Mouse (Mus musculus) kidney, postnatal 0 days (tissue): ENCODE data around the gene Steap1. TPM values are rescaled to one million over a fixed set of nuclear protein-coding genes. Genes with fewer than 3 reads are reported as not detected.
A peak's percentile ranks its signal among the peaks of the same experiment; 100 is the strongest.

Experiments used
- ATAC-seq: fragments of 200-750 bp; cut with Nextera tagmentation; replicated peaks from 2 replicates; pipeline ENCODE4 v1.8.0; 2017; ENCODE audit warnings: low read depth, moderate number of reproducible peaks, moderate TSS enrichment, moderate library complexity; ENCODE audit not compliant: low FRiP score
- DNase-seq: peaks from one replicate; pipeline ENCODE4 v3.0.0-alpha.2; 2016; ENCODE audit warnings: low spot score
- H3K27ac ChIP-seq: fragments of 300-500 bp; sonication (generic); 2 replicates; pipeline ENCODE4 v1.5.1; 2014; ENCODE audit warnings: mild to moderate bottlenecking
- H3K27me3 ChIP-seq: fragments of 300-500 bp; sonication (generic); 2 replicates; pipeline ENCODE4 v1.6.1; 2014; ENCODE audit warnings: low read length, mixed read lengths; ENCODE audit not compliant: insufficient read depth
- H3K36me3 ChIP-seq: fragments of 300-500 bp; sonication (generic); 2 replicates; pipeline ENCODE4 v1.6.1; 2014; ENCODE audit warnings: low read length, mixed read lengths; ENCODE audit not compliant: insufficient read depth
- H3K4me1 ChIP-seq: fragments of 300-500 bp; sonication (generic); replicated peaks from 2 replicates; pipeline ENCODE4 v1.6.1; 2014; ENCODE audit warnings: antibody characterized with exemption, low read length, mixed read lengths; ENCODE audit not compliant: insufficient read depth
- H3K4me2 ChIP-seq: fragments of 300-500 bp; sonication (generic); 2 replicates; pipeline ENCODE4 v1.6.1; 2014; ENCODE audit warnings: mild to moderate bottlenecking, low read length, moderate library complexity, mixed read lengths
- H3K4me3 ChIP-seq: fragments of 300-500 bp; sonication (generic); replicated peaks from 2 replicates; pipeline ENCODE4 v1.5.1; 2014; ENCODE audit warnings: low read depth, low read length
- H3K9ac ChIP-seq: fragments of 300-500 bp; sonication (generic); 2 replicates; pipeline ENCODE4 v1.6.1; 2014; ENCODE audit warnings: low read depth, low read length
- H3K9me3 ChIP-seq: fragments of 300-500 bp; sonication (generic); replicated peaks from 2 replicates; pipeline ENCODE4 v1.6.1; 2016; ENCODE audit warnings: low read length, inconsistent platforms, mixed read lengths
- CTCF ChIP-seq: IDR thresholded peaks from 2 replicates; pipeline ENCODE4 v1.5.1; 2016; ENCODE audit warnings: antibody characterized with exemption, low read depth, mild to moderate bottlenecking, moderate library complexity
- WGBS: fragments of 180-500 bp; shearing (Covaris S2); extraction: QIAGEN DNeasy Blood & Tissue Kit; methylation state at CpG from one replicate; pipeline ENCODE4 v1.1.7; 2014; 5-methylcytosine and 5-hydroxymethylcytosine counted together
- polyA plus RNA-seq: library from polyadenylated mRNA; unstranded; fragments of >200 nt; fragmentation: Nextera tagmentation; extraction: Ambion mirVana; gene quantifications from 2 replicates; pipeline ENCODE4 v1.2.1, GENCODE M21; 2015

Gene Steap1
- polyA plus RNA-seq, 1 experiment from 2014 or later: 12.1 TPM

- no peaks in the 10 kb centered on the region for H3K27me3 ChIP-seq
- H3K4me1 ChIP-seq: no peaks in the 10 kb centered on the region
- no peak overlapping the region for H3K9ac ChIP-seq
- H3K9me3 ChIP-seq: no peaks in the 10 kb centered on the region
- no peak overlapping the region for H3K27ac ChIP-seq
- TF ChIP-seq CTCF: no peak
- H3K4me3 ChIP-seq: no peak overlapping the region
- 72% methylated on average over 2 of the region's 2 CpGs for WGBS
- DNase-seq (no peak), ATAC-seq (no peak)
- no peaks in the 10 kb centered on the region for H3K36me3 ChIP-seq
- H3K4me2 ChIP-seq: no peak overlapping the region
Observed at GRCm38 (mm10) chr5:5732858-5733257, 16.3 kb downstream of the Steap1 start.

- Histone ChIP-seq H3K27me3 (no peaks in the 10 kb centered on the region), H3K27ac (no peak overlapping the region), H3K4me2 (no peak overlapping the region), H3K4me1 (no peaks in the 10 kb centered on the region), H3K4me3 (no peak overlapping the region), H3K9ac (no peak overlapping the region), H3K36me3 (no peaks in the 10 kb centered on the region), H3K9me3 (no peaks in the 10 kb centered on the region)
- no peak for DNase-seq
- no peak for TF ChIP-seq CTCF
- no peak for ATAC-seq
- WGBS: 89% methylated on average over 3 of the region's 3 CpGs
Observed at GRCm38 (mm10) chr5:5732208-5732607, 16.9 kb downstream of the Steap1 start.

- no peak for TF ChIP-seq CTCF
- H3K4me3 ChIP-seq: no peak overlapping the region
- DNase-seq (peak; percentile 18), ATAC-seq (0 out of 2 replicates have a peak, but pooled peaks have one; percentile 33)
- no peaks in the 10 kb centered on the region for H3K4me1 ChIP-seq
- 86% methylated on average over 4 of the region's 4 CpGs for WGBS
- no peaks in the 10 kb centered on the region for H3K36me3 ChIP-seq
- H3K27me3 ChIP-seq: no peaks in the 10 kb centered on the region
- no peak overlapping the region for H3K4me2 ChIP-seq
- no peak overlapping the region for H3K9ac ChIP-seq
- H3K9me3 ChIP-seq: no peaks in the 10 kb centered on the region
- no peak overlapping the region for H3K27ac ChIP-seq
Observed at GRCm38 (mm10) chr5:5729904-5730303, 19.2 kb downstream of the Steap1 start.

GRCm38 (mm10) chr5:5722217-5722616, 26.9 kb downstream of the Steap1 start:
- Histone ChIP-seq H3K4me3 (no peak overlapping the region), H3K36me3 (no peaks in the 10 kb centered on the region), H3K4me1 (no peaks in the 10 kb centered on the region), H3K9me3 (no peaks in the 10 kb centered on the region), H3K27me3 (no peaks in the 10 kb centered on the region), H3K9ac (no peak overlapping the region), H3K4me2 (no peak overlapping the region), H3K27ac (no peak overlapping the region)
- no peak for TF ChIP-seq CTCF
- no peak for ATAC-seq
- WGBS: 61% methylated on average over 7 of the region's 7 CpGs
- DNase-seq: no peak

- no peaks in the 10 kb centered on the region for H3K4me1 ChIP-seq
- no peaks in the 10 kb centered on the region for H3K36me3 ChIP-seq
- H3K9ac ChIP-seq: no peak overlapping the region
- H3K27ac ChIP-seq: no peak overlapping the region
- no peaks in the 10 kb centered on the region for H3K9me3 ChIP-seq
- peak; percentile 22 for DNase-seq
- no peak overlapping the region for H3K4me2 ChIP-seq
- no peak overlapping the region for H3K4me3 ChIP-seq
- 63% methylated on average over 4 of the region's 4 CpGs for WGBS
- TF ChIP-seq CTCF: no peak
- no peak for ATAC-seq
- no peaks in the 10 kb centered on the region for H3K27me3 ChIP-seq
Observed at GRCm38 (mm10) chr5:5711032-5711431, 38.1 kb downstream of the Steap1 start.

GRCm38 (mm10) chr5:5707341-5708278, 41.5 kb downstream of the Steap1 start:
- Histone ChIP-seq H3K4me3 (no peak overlapping the region; the same call in 1 of the 2 replicates), H3K9ac (no peak overlapping the region), H3K36me3 (no peaks in the 10 kb centered on the region), H3K27me3 (no peaks in the 10 kb centered on the region), H3K27ac (no peak overlapping the region), H3K4me2 (peak overlapping the region; percentile 33), H3K4me1 (no peaks in the 10 kb centered on the region), H3K9me3 (no peaks in the 10 kb centered on the region)
- TF ChIP-seq CTCF: no peak
- WGBS: 34% methylated on average over 13 of the region's 13 CpGs
- DNase-seq: no peak
- no peak for ATAC-seq
